Mouse (Mus musculus) macrophage (primary cell): ENCODE data around the gene Aifm3. TPM values are rescaled to one million over a fixed set of nuclear protein-coding genes. Genes with fewer than 3 reads are reported as not detected.

Experiments used
- H3K27ac ChIP-seq: fragments of 350-480 bp; formaldehyde crosslinking; 2 replicates; pipeline ENCODE4 v1.9.0; 2021
- H3K36me3 ChIP-seq: fragments of 350-480 bp; formaldehyde crosslinking; 2 replicates; pipeline ENCODE4 v1.9.0; 2021; ENCODE audit errors: inconsistent target
- H3K4me3 ChIP-seq: fragments of 350-480 bp; formaldehyde crosslinking; 2 replicates; pipeline ENCODE4 v1.9.0; 2021; ENCODE audit errors: inconsistent target
- H3K79me2 ChIP-seq: fragments of 350-480 bp; formaldehyde crosslinking; 2 replicates; pipeline ENCODE4 v1.9.0; 2021; ENCODE audit errors: inconsistent target
- WGBS: methylation state at CpG from one replicate; pipeline ENCODE4 v1.1.7; 2026; ENCODE audit warnings: inconsistent platforms; ENCODE audit not compliant: missing documents; 5-methylcytosine and 5-hydroxymethylcytosine counted together
- polyA plus RNA-seq: library from polyadenylated mRNA; stranded (reverse); fragments of 250-400 nt; gene quantifications from 3 replicates; pipeline ENCODE4 v1.2.4, GENCODE M21; 2018; ENCODE audit warnings: inconsistent platforms
- total RNA-seq, 78 experiments: library from RNA; depleted of rRNA; stranded (reverse); fragments of 250-400 nt; gene quantifications; 1 replicate in 9 of 78; 2 replicates in 24 of 78; 3 replicates in 43 of 78; 4 replicates in 2 of 78; pipeline ENCODE4 v1.2.4; 2018; ENCODE audit warnings: inconsistent platforms in 56 of 78

The Aifm3 gene
- total RNA-seq (2018; cell fraction: chromatin; rRNA removed), result under 1 TPM in 1 of 26 experiments, not detected in 25; 0.37 TPM
- not detected for total RNA-seq (2018; cell fraction: cytosol; rRNA removed)
- total RNA-seq (2018; cell fraction: nucleus; rRNA removed), result under 1 TPM in 1 of 26 experiments, not detected in 25; 0.89 TPM
- polyA plus RNA-seq, result not detected in 3 replicates

DNA sequence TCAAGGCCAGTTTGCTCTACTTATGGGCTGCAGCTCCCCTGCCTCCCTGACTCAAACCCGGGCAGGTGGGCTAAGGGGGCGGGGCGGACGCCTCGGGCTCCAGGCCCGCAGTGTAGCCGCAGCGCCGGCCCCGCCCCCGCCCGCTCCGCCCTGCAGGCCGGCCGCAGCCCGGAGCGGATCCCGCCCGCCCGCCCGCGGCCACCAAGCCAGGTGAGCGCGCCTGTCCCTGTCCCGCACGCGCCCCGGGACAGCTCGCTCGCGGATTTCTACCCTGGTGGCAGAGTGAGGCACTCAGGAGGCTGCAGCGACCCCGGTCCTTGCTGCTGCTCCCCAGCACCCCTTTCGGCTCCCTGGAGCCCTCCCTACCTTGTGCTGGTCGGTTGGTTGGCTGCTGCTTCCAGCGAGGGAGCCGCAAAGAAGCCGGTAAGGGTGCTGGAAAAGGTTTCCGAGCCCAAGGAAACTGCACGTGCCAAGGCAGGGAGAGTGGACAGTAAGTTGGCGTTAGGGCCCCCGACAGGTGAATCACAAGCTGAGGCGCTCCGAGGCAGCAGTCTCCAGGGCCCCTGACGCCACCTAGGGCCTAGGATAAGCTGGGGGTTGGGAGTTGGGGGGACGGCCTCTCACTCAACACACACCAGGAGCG is at the start of gene Aifm3:
TSS of gene Aifm3 (plus strand) at position 143 of the 643 bp plus-strand sequence.
- Histone ChIP-seq H3K4me3 (no peak within 1 kb of the TSS), H3K36me3 (peaks cover 30% of the 10 kb centered on the region), H3K79me2 (no peaks in the 10 kb centered on the region; the same call in 1 of the 2 replicates), H3K27ac (no peak within 1 kb of the TSS)
- 15% methylated on average over 34 of the region's 47 CpGs for WGBS

DNA sequence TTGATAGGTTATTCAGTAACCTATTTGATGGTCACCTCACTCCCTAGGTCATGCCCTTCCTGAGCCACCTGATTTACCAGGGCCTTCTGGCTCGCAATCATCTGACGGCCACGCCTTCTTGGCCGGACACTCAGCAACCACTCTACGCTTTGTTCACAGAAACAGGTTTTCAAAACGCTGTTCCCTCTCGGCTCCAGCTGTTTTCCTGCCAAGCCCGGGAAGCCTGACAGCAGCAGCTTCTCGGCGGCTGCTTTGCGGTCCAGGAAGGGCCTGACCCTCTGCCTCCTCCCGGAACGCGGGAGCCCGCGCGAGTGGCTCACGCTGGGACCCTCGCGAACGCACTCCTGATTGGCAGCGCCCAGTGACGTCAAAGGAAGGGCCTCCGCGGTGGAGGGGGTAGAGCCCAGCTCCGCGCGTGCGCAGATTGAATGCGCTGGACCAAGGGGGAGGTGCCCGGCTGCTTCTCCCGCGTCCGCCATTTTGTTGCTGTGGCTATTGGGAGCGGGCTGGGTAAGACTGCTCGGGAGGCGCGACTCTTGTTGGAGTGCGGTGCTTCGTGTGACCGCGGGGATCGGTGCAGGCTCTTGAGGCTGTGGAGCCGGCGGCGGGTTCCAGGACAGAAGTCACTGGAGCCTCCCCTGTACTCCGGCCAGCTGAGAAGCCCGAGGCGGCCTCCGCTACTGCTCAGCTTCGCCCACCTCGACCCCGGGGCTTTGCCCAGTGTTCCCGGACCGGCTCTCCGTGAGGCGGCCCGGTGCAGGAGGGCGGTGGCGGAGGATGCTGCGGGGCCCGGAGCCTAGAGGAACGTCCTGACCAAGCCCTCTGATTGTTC is 37.7 kb upstream of the Aifm3 start, which contains the start of gene Crkl:
TSS of gene Crkl (plus strand) at position 447 of the 832 bp plus-strand sequence.
- peak within 1 kb of the TSS; percentile 97 for H3K4me3 ChIP-seq
- H3K79me2 ChIP-seq, result peaks cover 49% of the 10 kb centered on the region
- peak within 1 kb of the TSS; percentile 57 for H3K27ac ChIP-seq
- no peaks in the 10 kb centered on the region for H3K36me3 ChIP-seq
- WGBS, result under 1% methylated on average over 63 of the region's 63 CpGs

GRCm38 (mm10) chr16:17452373-17452715 is 37.1 kb upstream of the Aifm3 start:
- Histone ChIP-seq H3K79me2 (peaks cover 55% of the 10 kb centered on the region), H3K36me3 (peaks cover under 1% of the 10 kb centered on the region; the same call in 1 of the 2 replicates), H3K27ac (peak overlapping the region; percentile 51), H3K4me3 (peak overlapping the region; percentile 97)
- 1% methylated on average over 24 of the region's 24 CpGs for WGBS

DNA sequence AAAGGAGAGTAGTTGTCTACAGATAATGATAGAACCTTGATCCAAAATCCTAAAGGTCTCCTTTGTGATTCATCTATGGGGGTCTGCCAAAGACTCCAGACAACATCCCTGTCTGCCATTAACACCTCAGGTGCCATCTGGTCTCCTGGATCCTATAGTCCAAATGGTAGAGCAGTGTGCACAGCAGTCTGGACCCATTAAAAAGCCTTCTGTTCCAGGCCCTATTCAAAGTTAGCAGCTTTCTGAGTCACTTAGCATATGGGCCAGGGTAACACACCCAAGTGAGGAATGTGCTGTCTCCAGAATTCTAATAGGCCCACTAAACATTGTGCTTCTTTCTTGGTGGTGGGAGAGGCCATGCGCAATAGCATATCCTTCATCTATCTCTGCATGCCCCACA is 32.5 kb upstream of the Aifm3 start:
- Histone ChIP-seq H3K36me3 (peaks cover 5% of the 10 kb centered on the region; the same call in 1 of the 2 replicates), H3K27ac (no peak overlapping the region), H3K4me3 (no peak overlapping the region), H3K79me2 (peaks cover 100% of the 10 kb centered on the region)
- WGBS, result 100% methylated on average over 1 of the region's 1 CpGs

DNA sequence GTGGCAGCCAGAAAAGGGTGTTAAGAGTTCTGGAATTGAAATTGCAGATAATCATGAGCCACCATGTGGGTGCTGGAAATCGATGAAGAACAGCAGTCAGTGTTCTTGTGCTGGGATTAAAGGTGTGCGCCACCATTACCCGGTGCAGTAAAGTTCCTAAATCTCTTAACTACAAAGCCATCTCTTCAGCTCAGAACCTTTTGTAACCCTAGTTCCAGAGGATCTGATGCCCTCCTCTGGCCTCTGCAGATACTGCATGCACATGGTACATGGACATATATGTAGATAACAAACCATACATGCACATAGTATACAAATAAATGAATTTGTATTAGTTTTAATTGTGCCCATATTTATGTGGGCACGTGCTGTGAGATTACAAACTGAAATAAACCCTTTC is 29.2 kb upstream of the Aifm3 start:
- WGBS, result 84% methylated on average over 4 of the region's 4 CpGs
- H3K4me3 ChIP-seq, result no peak overlapping the region
- peaks cover 100% of the 10 kb centered on the region for H3K79me2 ChIP-seq
- peaks cover 5% of the 10 kb centered on the region; the same call in 1 of the 2 replicates for H3K36me3 ChIP-seq
- no peak overlapping the region for H3K27ac ChIP-seq

DNA sequence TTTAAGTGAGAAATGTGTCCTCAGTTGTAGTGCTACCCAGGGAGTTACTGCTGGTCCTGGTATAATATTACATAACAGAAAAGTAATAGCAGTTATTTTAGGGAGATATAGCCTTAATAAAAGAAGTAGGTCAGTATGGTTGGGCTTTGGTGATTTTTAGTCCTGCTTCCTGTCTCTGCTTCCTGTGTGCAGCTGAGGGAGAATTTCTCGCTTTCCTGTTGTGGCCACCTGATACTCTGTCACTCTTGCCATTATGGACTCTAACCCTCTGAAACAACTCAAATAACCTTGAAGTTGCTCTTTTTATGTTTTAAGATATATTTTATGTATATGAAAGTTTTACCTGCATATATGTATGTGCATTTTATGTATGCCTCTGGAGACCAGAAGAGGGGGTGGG is 27.8 kb upstream of the Aifm3 start:
- peaks cover 100% of the 10 kb centered on the region for H3K79me2 ChIP-seq
- no peak overlapping the region for H3K4me3 ChIP-seq
- H3K27ac ChIP-seq, result no peak overlapping the region; the same call in 1 of the 2 replicates
- H3K36me3 ChIP-seq, result peaks cover 5% of the 10 kb centered on the region; the same call in 1 of the 2 replicates
- WGBS, result 13% methylated on average over 1 of the region's 1 CpGs

- H3K27ac ChIP-seq, result no peak overlapping the region
- no peak overlapping the region for H3K4me3 ChIP-seq
- H3K36me3 ChIP-seq, result no peaks in the 10 kb centered on the region
- peaks cover 100% of the 10 kb centered on the region for H3K79me2 ChIP-seq
- WGBS, result 93% methylated on average over 2 of the region's 2 CpGs
These were observed 26.2 kb upstream of the Aifm3 start for GRCm38 (mm10) chr16:17463184-17463583.

- Histone ChIP-seq H3K4me3 (no peak overlapping the region), H3K36me3 (peaks cover 12% of the 10 kb centered on the region), H3K79me2 (peaks cover 100% of the 10 kb centered on the region), H3K27ac (no peak overlapping the region)
- WGBS, result 79% methylated on average over 4 of the region's 4 CpGs
These were observed 22.3 kb upstream of the Aifm3 start for GRCm38 (mm10) chr16:17466875-17467663.

DNA sequence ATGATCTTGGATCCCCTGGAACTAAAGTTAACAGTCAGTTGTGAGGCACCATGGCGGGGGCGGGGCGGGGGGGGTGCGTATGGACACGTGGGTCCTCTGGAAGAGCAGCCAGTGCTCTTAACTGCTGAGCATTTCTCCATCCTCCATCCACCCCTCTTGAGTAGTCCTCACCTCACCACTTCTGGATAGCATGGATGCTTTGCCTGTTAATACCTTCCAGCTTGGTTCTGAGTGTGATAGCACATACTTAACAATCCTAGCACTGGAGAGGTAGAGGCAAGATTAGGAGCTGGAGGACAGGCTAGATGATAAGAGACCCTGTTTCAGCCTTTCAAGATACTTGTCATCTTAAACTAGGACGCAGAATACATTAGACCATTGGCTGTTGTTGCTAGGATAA is 16.9 kb upstream of the Aifm3 start:
- Histone ChIP-seq H3K36me3 (peaks cover 14% of the 10 kb centered on the region), H3K79me2 (peaks cover 100% of the 10 kb centered on the region), H3K4me3 (no peak overlapping the region), H3K27ac (no peak overlapping the region)
- 89% methylated on average over 6 of the region's 6 CpGs for WGBS

- peaks cover 100% of the 10 kb centered on the region for H3K79me2 ChIP-seq
- H3K36me3 ChIP-seq, result peaks cover 10% of the 10 kb centered on the region
- no peak overlapping the region for H3K4me3 ChIP-seq
- no peak overlapping the region for H3K27ac ChIP-seq
These were observed 15.3 kb upstream of the Aifm3 start for GRCm38 (mm10) chr16:17474091-17474490.

- 0 out of 2 replicates have a peak, but pooled peaks cover 6% of the 10 kb centered on the region for H3K36me3 ChIP-seq
These were observed 14.7 kb upstream of the Aifm3 start for GRCm38 (mm10) chr16:17474761-17475160.

GRCm38 (mm10) chr16:17475326-17475725 is 14.1 kb upstream of the Aifm3 start:
- Histone ChIP-seq H3K79me2 (peaks cover 100% of the 10 kb centered on the region), H3K36me3 (0 out of 2 replicates have a peak, but pooled peaks cover 6% of the 10 kb centered on the region), H3K4me3 (no peak overlapping the region), H3K27ac (no peak overlapping the region)
- whole genome bisulfite sequencing, result 94% methylated on average over 3 of the region's 4 CpGs

More at GRCm38 (mm10) chr16:17474761-17475160, 14.7 kb upstream of the Aifm3 start:
- 89% methylated on average over 2 of the region's 2 CpGs for WGBS
- Histone ChIP-seq H3K79me2 (peaks cover 100% of the 10 kb centered on the region), H3K27ac (no peak overlapping the region), H3K4me3 (no peak overlapping the region)

- WGBS, result 65% methylated on average over 4 of the region's 4 CpGs
- Histone ChIP-seq H3K79me2 (peaks cover 100% of the 10 kb centered on the region), H3K36me3 (peaks cover 7% of the 10 kb centered on the region), H3K4me3 (no peak overlapping the region), H3K27ac (no peak overlapping the region)
These were observed 11.0 kb upstream of the Aifm3 start for GRCm38 (mm10) chr16:17478331-17478943.

DNA sequence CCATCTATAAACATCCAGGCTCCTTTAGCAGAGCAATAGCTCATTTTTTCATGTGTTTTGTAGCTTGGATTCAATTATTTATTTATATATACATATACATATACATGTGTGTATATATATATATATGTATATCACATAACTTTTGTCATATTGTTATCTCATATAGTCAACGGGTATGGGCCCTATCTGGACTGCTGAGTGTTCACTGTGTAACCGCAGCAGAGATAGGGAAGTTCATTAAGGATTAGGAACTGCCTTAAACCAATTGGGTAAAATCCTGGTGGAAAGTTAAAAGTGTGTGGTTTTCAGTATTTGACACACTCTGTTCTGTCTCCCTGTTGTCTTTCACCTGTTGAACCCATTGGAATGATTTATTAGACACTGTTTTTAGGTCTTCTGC is 7.9 kb upstream of the Aifm3 start:
- no peak overlapping the region for H3K4me3 ChIP-seq
- H3K27ac ChIP-seq, result no peak overlapping the region
- H3K36me3 ChIP-seq, result peaks cover 36% of the 10 kb centered on the region
- whole genome bisulfite sequencing, result 83% methylated on average over 2 of the region's 2 CpGs
- H3K79me2 ChIP-seq, result peaks cover 74% of the 10 kb centered on the region
